Mouse (Mus musculus) spleen, adult 2 months (tissue): ENCODE measurements around the gene Itga9. TPM values are rescaled to one million over a fixed set of nuclear protein-coding genes. Genes with fewer than 3 reads are reported as not detected.

Experiments used
- DNase-seq, 2 experiments: peaks; one replicate each; pipeline versions ENCODE4 v3.0.0 to v3.0.0-alpha.2; 2012 to 2021; ENCODE audit warnings: low spot score in 2 of 2, low read depth in 1 of 2
- H3K27ac ChIP-seq: fragments of 200-500 bp; 2 replicates; pipeline ENCODE4 v1.5.1; 2012; ENCODE audit warnings: low read length, inconsistent platforms; ENCODE audit not compliant: insufficient read depth
- H3K27me3 ChIP-seq: fragments of 200-500 bp; 2 replicates; pipeline ENCODE4 v1.6.1; 2012; ENCODE audit warnings: mild to moderate bottlenecking, moderate library complexity, low read length, inconsistent platforms; ENCODE audit not compliant: control insufficient read depth, insufficient read depth
- H3K36me3 ChIP-seq: fragments of 200-500 bp; 2 replicates; pipeline ENCODE4 v1.6.1; 2012; ENCODE audit warnings: mild to moderate bottlenecking, low read length, inconsistent platforms; ENCODE audit not compliant: control insufficient read depth, insufficient read depth
- H3K4me1 ChIP-seq: fragments of 200-500 bp; 2 replicates; pipeline ENCODE4 v1.6.1; 2011; ENCODE audit warnings: inconsistent platforms; ENCODE audit not compliant: control insufficient read depth, insufficient read depth, insufficient read length
- H3K4me3 ChIP-seq: fragments of 200-500 bp; 2 replicates; pipeline ENCODE4 v1.5.1; 2011; ENCODE audit warnings: mild to moderate bottlenecking, inconsistent platforms; ENCODE audit not compliant: insufficient read depth, insufficient read length; ENCODE audit errors: extremely low read depth
- CTCF ChIP-seq: fragments of 200-500 bp; IDR thresholded peaks from 2 replicates; pipeline ENCODE4 v1.5.1; 2011; ENCODE audit warnings: mild to moderate bottlenecking, inconsistent platforms; ENCODE audit not compliant: insufficient read depth, insufficient read length, insufficient replicate concordance; ENCODE audit errors: extremely low read depth
- POLR2A ChIP-seq: fragments of 200-500 bp; IDR thresholded peaks from 2 replicates; pipeline ENCODE4 v1.6.1; 2011; ENCODE audit warnings: low read depth, low read length, inconsistent platforms
- WGBS: fragments of 180-500 bp; shearing (Covaris S2); methylation state at CpG from one replicate; pipeline ENCODE4 v1.1.7; 2018; 5-methylcytosine and 5-hydroxymethylcytosine counted together
- polyA plus RNA-seq: library from polyadenylated mRNA; depleted of rRNA; stranded (reverse); fragments of >200 nt; gene quantifications from 2 replicates; pipeline ENCODE4 v1.2.3, GENCODE M21; 2012

Itga9 gene
- polyA plus RNA-seq, 1 experiment: 11.8 TPM

DNA sequence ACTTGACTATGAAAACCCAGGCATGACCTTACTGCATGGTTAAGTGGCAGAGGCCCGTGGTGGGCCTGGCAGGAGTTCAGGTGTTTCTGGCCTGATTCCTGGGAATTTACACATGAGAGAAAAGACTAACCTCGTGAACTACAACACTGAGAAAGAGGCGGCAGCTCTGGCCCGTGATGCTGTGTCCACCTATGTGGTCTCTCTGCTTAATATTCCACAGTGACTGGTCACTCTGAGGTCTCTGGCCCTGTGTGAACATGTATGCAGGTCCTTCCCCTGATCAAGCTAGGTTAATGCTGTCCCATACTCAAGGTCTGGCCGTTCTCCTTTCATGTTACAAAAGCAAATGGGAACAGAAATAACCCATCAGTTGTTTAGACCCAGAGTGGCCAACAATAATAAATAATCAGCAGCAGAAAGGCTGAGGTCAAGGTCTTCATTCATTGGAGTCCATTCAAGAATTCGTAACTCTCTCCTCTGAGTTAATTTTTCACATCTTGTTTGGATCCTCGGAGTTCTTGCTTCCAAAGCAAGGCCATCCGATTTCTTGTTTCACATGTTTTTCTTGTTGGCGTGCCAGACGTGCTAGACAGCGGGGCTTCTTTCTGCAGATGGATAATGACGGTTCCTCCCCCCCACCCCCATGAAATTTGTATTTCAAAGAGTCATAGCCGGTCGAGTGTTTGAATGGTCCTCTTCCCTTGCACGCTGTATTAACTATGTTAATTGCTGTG lies 194.9 kb downstream of the Itga9 start:
- Histone ChIP-seq H3K4me3 (no peak overlapping the region), H3K27ac (peak overlapping the region; percentile 13; the same call in 1 of the 2 replicates), H3K36me3 (no peaks in the 10 kb centered on the region), H3K27me3 (no peaks in the 10 kb centered on the region), H3K4me1 (no peaks in the 10 kb centered on the region)
- TF ChIP-seq POLR2A: no peak
- TF ChIP-seq CTCF: no peak
- 85% methylated on average over 15 of the region's 15 CpGs for WGBS
- no peak for DNase-seq

DNA sequence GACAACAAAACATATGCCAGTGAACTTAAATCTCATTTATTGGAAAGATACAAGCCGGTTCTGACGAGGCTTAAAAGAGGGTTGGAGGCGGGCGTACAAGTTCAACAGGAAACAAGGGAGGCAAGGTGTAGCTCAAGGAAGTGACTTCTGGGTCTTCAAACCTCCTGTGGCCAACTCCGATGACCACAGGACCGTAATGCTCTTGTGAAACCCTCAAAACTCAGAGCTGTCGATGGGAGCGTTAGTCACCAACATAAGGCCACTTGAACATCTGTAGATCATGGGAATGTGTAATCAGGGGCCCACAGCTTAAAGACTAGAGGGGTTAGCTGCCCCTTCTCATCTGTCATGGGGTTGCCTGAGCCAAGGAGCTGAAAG lies 195.4 kb downstream of the Itga9 start:
- no peak for TF ChIP-seq CTCF
- no peak for TF ChIP-seq POLR2A
- H3K27ac ChIP-seq: no peak overlapping the region

DNA sequence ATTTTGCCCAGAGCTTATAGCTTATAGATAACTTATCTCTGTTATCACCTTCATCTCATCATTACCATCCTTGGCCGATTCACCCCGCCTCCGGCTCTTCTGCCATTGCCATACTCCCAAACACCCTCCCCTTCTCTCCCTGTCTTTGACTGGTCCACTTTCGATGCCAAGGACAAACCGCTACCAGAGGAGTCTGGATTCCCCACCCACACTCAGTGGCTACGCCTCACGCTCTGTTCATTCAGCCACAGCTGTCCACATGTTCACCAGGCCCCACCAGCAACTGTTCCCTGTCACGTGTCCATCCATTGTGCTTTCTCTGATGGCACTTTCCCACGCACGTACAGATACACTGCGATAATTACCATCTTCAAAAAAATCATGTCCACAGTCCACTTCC lies 195.9 kb downstream of the Itga9 start:
- no peak for DNase-seq
- H3K36me3 ChIP-seq: no peaks in the 10 kb centered on the region
- TF ChIP-seq POLR2A: no peak
- no peak for TF ChIP-seq CTCF
- no peak overlapping the region for H3K27ac ChIP-seq
- no peaks in the 10 kb centered on the region for H3K4me1 ChIP-seq
- H3K27me3 ChIP-seq: no peaks in the 10 kb centered on the region
- 93% methylated on average over 11 of the region's 11 CpGs for WGBS
- no peak overlapping the region for H3K4me3 ChIP-seq

More for the DNA sequence above, 195.4 kb downstream of the Itga9 start:
- Histone ChIP-seq H3K36me3 (no peaks in the 10 kb centered on the region), H3K27me3 (no peaks in the 10 kb centered on the region), H3K4me3 (no peak overlapping the region), H3K4me1 (no peaks in the 10 kb centered on the region)
- no peak for DNase-seq
- WGBS: 66% methylated on average over 8 of the region's 8 CpGs

DNA sequence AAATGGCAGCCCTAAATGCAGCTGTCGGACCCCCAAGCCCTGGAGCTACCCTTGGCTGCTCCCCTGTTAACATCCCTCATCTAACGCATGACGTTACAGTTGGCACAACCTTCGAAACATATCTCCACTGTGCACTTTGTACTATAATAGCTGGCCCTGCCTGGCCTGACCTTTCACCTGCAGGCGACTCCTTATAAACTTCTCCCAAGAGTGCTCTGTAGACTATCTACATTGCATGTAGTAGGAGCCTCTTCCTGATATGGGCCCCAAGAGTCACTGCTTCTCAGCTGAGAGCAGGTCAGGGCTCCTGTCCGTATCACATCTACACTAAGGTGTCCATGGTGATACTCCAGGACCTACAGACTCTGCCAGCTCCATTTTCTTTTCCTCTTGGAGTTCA lies 199.2 kb downstream of the Itga9 start:
- Histone ChIP-seq H3K4me3 (no peak overlapping the region), H3K36me3 (no peaks in the 10 kb centered on the region), H3K27ac (no peak overlapping the region), H3K4me1 (no peaks in the 10 kb centered on the region), H3K27me3 (no peaks in the 10 kb centered on the region)
- no peak for DNase-seq
- no peak for TF ChIP-seq POLR2A
- TF ChIP-seq CTCF: no peak
- 86% methylated on average over 6 of the region's 6 CpGs for WGBS

DNA sequence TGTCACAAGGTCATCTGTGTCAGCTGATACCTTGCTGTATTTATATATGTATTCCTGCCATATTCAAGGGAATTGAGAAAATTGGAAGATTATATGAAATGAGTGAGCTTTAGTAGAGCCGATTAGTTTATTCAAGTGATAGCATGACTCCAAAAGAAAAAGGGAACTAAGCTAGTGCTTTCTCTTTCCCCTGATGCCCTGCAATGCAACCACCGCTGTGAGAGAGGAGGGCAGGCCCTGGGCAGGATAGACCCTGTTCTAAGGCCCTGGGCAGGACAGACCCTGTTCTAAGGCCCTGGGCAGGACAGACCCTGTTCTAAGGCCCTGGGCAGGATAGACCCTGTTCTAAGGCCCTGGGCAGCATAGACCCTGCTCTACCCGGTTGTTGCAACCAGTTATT lies 201.2 kb downstream of the Itga9 start:
- Histone ChIP-seq H3K36me3 (no peaks in the 10 kb centered on the region), H3K27me3 (no peaks in the 10 kb centered on the region), H3K4me3 (no peak overlapping the region), H3K4me1 (no peaks in the 10 kb centered on the region), H3K27ac (no peak overlapping the region)
- WGBS: 53% methylated on average over 3 of the region's 3 CpGs
- no peak for DNase-seq
- no peak for TF ChIP-seq CTCF
- no peak for TF ChIP-seq POLR2A

DNA sequence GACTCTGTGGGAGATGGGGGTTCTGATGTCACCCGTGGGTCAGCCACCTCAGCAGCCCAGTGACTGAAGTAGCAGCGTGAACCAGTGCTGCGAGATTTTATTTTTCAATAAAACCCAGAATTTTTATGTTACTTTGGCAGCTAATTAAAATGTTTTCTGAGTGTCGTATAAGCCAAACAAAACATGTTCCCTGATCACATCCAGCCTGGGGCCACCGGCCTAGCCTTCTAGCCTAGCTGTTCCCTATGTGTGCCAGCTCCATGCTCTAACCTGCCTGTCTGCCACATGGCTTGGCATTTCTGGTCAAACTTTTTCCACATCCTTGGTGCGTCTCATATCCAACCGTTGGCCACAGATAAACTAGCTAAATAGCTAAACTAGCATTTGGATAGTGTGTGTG lies 205.7 kb downstream of the Itga9 start:
- H3K27ac ChIP-seq: no peak overlapping the region
- no peak for DNase-seq
- no peak overlapping the region for H3K4me3 ChIP-seq
- no peaks in the 10 kb centered on the region for H3K36me3 ChIP-seq
- H3K4me1 ChIP-seq: no peaks in the 10 kb centered on the region
- H3K27me3 ChIP-seq: no peaks in the 10 kb centered on the region
- 91% methylated on average over 7 of the region's 7 CpGs for WGBS
- TF ChIP-seq POLR2A (no peak), CTCF (no peak)

- H3K36me3 ChIP-seq: no peaks in the 10 kb centered on the region
Observed at GRCm38 (mm10) chr9:118813492-118813891, 207.0 kb downstream of the Itga9 start.

More at GRCm38 (mm10) chr9:118813492-118813891, 207.0 kb downstream of the Itga9 start:
- H3K4me3 ChIP-seq: no peak overlapping the region
- no peaks in the 10 kb centered on the region for H3K27me3 ChIP-seq
- H3K4me1 ChIP-seq: no peaks in the 10 kb centered on the region
- H3K27ac ChIP-seq: no peak overlapping the region
- DNase-seq: no peak
- 91% methylated on average over 5 of the region's 5 CpGs for WGBS
- no peak for TF ChIP-seq POLR2A
- no peak for TF ChIP-seq CTCF
